20 mouse cellular contexts compared by ENCODE assay signal in genomic region chr2:90649405-90649804, GRCm38 (mm10). TPM values are rescaled to one million over a fixed set of nuclear protein-coding genes. Genes with fewer than 3 reads are reported as not detected.
DNase-seq lines count a peak whose midpoint lies in the region; ATAC-seq and TF ChIP-seq lines count a peak whose summit lies in the region.
"Had no signal": no experiment of that assay in that cellular context is flagged by ENCODE, and none has a peak within 500 bp of the region (broad histone marks: within the 10 kb centered on the region; RNA-seq: fewer than 3 reads in every experiment).

No protein-coding gene starts in this region.

- H3K9me3 ChIP-seq in lung, postnatal 0 days (ENCODE audit: low read length), result no peaks in the 10 kb centered on the region
- H3K9me3 ChIP-seq: embryonic facial prominence, embryonic 10.5 days; embryonic facial prominence, embryonic 12.5 days; forebrain, embryonic 13.5 days; forebrain, embryonic 15.5 days; G1E had no signal

- TF ChIP-seq CTCF in spleen, adult 2 months (IDR thresholded peaks at IDR 0.05; ENCODE audit: extremely low read depth, insufficient read depth, insufficient read length, insufficient replicate concordance), result no peak
- no peak for TF ChIP-seq CTCF in lung, postnatal 0 days (IDR thresholded peaks at IDR 0.05)

- TF ChIP-seq POLR2A in spleen, adult 2 months (IDR thresholded peaks at IDR 0.05; ENCODE audit: low read depth, low read length), result no peak

- DNase-seq in spleen, adult 2 months (ENCODE audit: low read depth in 1 of 2, low spot score in 2 of 2), result no peak
- DNase-seq in spleen, adult 18-20 months, result no peak
- peak; percentile 21 for DNase-seq in splenic B cell, adult 2 months (ENCODE audit: low read depth, low spot score)
- DNase-seq in lung, postnatal 0 days (ENCODE audit: low spot score), result no peak
- no peak for DNase-seq in gastrocnemius, postnatal 14 days
- DNase-seq: adrenal gland, adult 8-10 months; adrenal gland, postnatal 36 days; cerebellum, adult 11-12 months; cerebellum, adult 2 months; cerebellum, adult 9-10 months; cerebellum, postnatal 10 days; cerebellum, postnatal 25 days; forebrain, postnatal 0 days had no signal

- H3K4me1 ChIP-seq in spleen, adult 2 months (ENCODE audit: control insufficient read depth, insufficient read depth, insufficient read length), result peaks cover 24% of the 10 kb centered on the region
- no peaks in the 10 kb centered on the region for H3K4me1 ChIP-seq in lung, postnatal 0 days (ENCODE audit: insufficient read depth, low read depth, low read length)
- H3K4me1 ChIP-seq: embryonic facial prominence, embryonic 10.5 days; embryonic facial prominence, embryonic 12.5 days; forebrain, embryonic 13.5 days; forebrain, embryonic 15.5 days had no signal

- H3K27me3 ChIP-seq in spleen, adult 2 months (ENCODE audit: control insufficient read depth, insufficient read depth, low read length), result no peaks in the 10 kb centered on the region
- no peaks in the 10 kb centered on the region for H3K27me3 ChIP-seq in splenic B cell, adult 2 months (ENCODE audit: control insufficient read depth, insufficient read depth, low read length, poor library complexity, severe bottlenecking)
- H3K27me3 ChIP-seq in lung, postnatal 0 days (replicated peaks; ENCODE audit: insufficient read depth, low read length), result no peaks in the 10 kb centered on the region
- H3K27me3 ChIP-seq: embryonic facial prominence, embryonic 12.5 days; forebrain, embryonic 13.5 days; forebrain, embryonic 15.5 days; Patski had no signal

- no peak for TF ChIP-seq EP300 in lung, postnatal 0 days (IDR thresholded peaks at IDR 0.05)

- no peak overlapping the region for H3K9ac ChIP-seq in lung, postnatal 0 days (replicated peaks; ENCODE audit: low read depth)
- H3K9ac ChIP-seq: embryonic facial prominence, embryonic 12.5 days; forebrain, embryonic 13.5 days; forebrain, embryonic 15.5 days; forebrain, postnatal 0 days had no signal

- no peaks in the 10 kb centered on the region for H3K36me3 ChIP-seq in spleen, adult 2 months (ENCODE audit: control insufficient read depth, insufficient read depth, low read length)
- no peaks in the 10 kb centered on the region for H3K36me3 ChIP-seq in splenic B cell, adult 2 months (ENCODE audit: control insufficient read depth, insufficient read depth, low read length, poor library complexity, severe bottlenecking)
- no peaks in the 10 kb centered on the region for H3K36me3 ChIP-seq in lung, postnatal 0 days (ENCODE audit: insufficient read depth, low read length)
- H3K36me3 ChIP-seq: embryonic facial prominence, embryonic 10.5 days; embryonic facial prominence, embryonic 12.5 days; forebrain, embryonic 15.5 days; G1E had no signal

- intact Hi-C loops in gastrocnemius, postnatal 14 days (cut with DNase I; ENCODE audit: low total_unique reads), result no loop called here

- no peak for ATAC-seq in lung, postnatal 0 days
- ATAC-seq: activated CD4-positive, CD25-positive, alpha-beta regulatory T cell, adult 4 months; forebrain, embryonic 13.5 days; forebrain, embryonic 15.5 days; forebrain, postnatal 0 days; Patski had no signal

- no peak overlapping the region for H3K4me3 ChIP-seq in spleen, adult 2 months (ENCODE audit: extremely low read depth, insufficient read depth, insufficient read length)
- H3K4me3 ChIP-seq in lung, postnatal 0 days (ENCODE audit: low read depth, low read length), result no peak overlapping the region
- H3K4me3 ChIP-seq: embryonic facial prominence, embryonic 10.5 days; embryonic facial prominence, embryonic 12.5 days; forebrain, embryonic 13.5 days; forebrain, embryonic 15.5 days had no signal

- peak overlapping the region; percentile 52 for H3K27ac ChIP-seq in spleen, adult 2 months (ENCODE audit: insufficient read depth, low read length)
- H3K27ac ChIP-seq in lung, postnatal 0 days (ENCODE audit: low read length), result no peak overlapping the region
- H3K27ac ChIP-seq: embryonic facial prominence, embryonic 10.5 days; embryonic facial prominence, embryonic 12.5 days; forebrain, embryonic 13.5 days; forebrain, embryonic 15.5 days had no signal

- no peak overlapping the region for H3K4me2 ChIP-seq in lung, postnatal 0 days (replicated peaks; ENCODE audit: low read depth, low read length)
- H3K4me2 ChIP-seq: embryonic facial prominence, embryonic 12.5 days; forebrain, embryonic 13.5 days; forebrain, embryonic 15.5 days had no signal

- 61% methylated on average over 3 of the region's 3 CpGs for WGBS in spleen, adult 2 months
- 82% methylated on average over 3 of the region's 3 CpGs for WGBS in lung, postnatal 0 days

RNA-seq across cellular contexts. Expression of gene Nup160, which starts 27.6 kb away (rescaled TPM):
- 10.3 and 11.5 TPM in 2 replicates for polyA plus RNA-seq in spleen, adult 2 months (2012; rRNA removed)
- polyA plus RNA-seq in lung, postnatal 0 days (2015; fragmentation: Nextera tagmentation; extraction: Ambion mirVana), result 11.1 and 12.4 TPM in 2 replicates
- 10 to 100 TPM; 10.3 to 11.1 TPM for total RNA-seq in gastrocnemius, postnatal 14 days (2021)
